Mouse (Mus musculus): ENCODE results near the gene Fut7. TPM values are rescaled to one million over a fixed set of nuclear protein-coding genes. Genes with fewer than 3 reads are reported as not detected.
A peak's percentile ranks its signal among the peaks of the same experiment; 100 is the strongest.

Fut7 gene
- polyA plus RNA-seq (2014; fragmentation: Nextera tagmentation; extraction: Ambion mirVana) = not detected in 2 replicates

DNA sequence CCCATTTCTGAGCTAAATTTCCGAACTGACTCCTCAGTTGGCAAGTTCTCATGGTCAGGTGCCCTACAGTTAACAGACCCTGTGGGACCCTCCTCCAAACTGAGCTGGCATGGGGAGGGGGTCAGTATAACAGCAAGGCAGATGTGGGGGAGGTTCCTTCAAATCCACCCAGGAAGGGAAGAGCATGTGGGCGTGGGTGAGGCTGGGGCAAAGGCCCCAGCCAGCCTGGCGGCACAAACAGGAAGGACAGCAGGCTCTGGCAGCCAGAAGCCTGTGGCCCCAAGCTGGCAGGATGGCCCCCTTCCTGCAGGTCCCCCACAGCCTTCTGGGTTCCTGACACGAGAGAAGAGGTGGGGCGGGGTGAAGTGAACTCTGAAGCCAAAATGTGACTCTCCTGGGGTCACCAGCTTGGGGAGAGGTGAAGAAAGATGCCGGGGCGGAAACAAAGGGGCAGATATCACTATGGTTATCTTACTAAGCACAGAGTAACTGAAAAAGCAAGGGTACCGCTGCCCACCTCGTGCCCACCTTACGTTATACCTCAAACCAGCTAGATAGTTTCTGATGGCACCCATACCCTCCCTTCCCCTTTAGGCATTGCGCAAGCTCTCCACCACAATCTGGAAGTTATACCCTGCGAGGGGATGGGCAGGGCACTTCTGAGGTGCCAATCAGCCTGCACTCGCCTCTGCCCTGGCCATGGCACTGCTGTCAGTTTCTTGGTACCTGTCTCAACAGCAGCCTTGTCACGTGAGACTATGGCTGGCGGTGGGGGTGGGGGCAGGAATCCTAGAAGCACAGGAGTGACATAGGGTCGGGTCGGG lies at the start of gene Fut7:
Gene Fut7, plus strand, starts transcription at position 681 of the 824 bp plus-strand sequence.
- 54% methylated on average over 17 of the region's 17 CpGs for WGBS
- no peak within 1 kb of the TSS for H3K27ac ChIP-seq (ENCODE audit: low read depth)
- TF ChIP-seq CTCF (IDR thresholded peaks at IDR 0.05; ENCODE audit: low read depth) = no peak
- DNase-seq (no peak), ATAC-seq (ENCODE audit: insufficient read depth) (no peak)
- H3K27me3 ChIP-seq (ENCODE audit: insufficient read depth, low read length) = peaks cover 27% of the 10 kb centered on the region
- H3K4me3 ChIP-seq (ENCODE audit: low read depth, low read length) = no peak within 1 kb of the TSS
- H3K4me2 ChIP-seq = no peak within 1 kb of the TSS
- no peak within 1 kb of the TSS for H3K9ac ChIP-seq
- no peaks in the 10 kb centered on the region for H3K9me3 ChIP-seq (ENCODE audit: low read depth, low read length)
- H3K36me3 ChIP-seq (ENCODE audit: insufficient read depth) = no peaks in the 10 kb centered on the region
- H3K4me1 ChIP-seq (ENCODE audit: insufficient read depth) = no peaks in the 10 kb centered on the region

DNA sequence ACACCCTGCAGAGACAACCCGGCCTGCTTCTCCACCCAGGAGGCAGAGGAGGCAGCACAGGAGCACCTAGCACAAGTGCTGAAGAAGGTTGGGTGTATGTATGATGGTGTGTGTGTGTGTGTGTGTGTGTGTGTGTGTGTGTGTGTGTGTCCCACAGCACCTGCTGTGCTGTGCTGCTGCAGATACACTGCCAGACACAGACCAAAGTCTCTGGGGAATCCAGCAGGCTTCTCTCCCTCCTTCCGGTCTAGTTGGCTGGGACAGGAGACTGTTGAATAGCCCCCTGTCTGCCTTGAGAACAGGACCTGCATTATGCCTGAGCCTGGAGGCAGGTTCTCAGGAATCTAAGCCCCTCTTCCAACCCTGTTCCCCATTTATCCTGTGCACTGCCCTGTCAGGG lies 49.6 kb upstream of the Fut7 start:
- Histone ChIP-seq H3K27me3 (ENCODE audit: insufficient read depth, low read length) (no peaks in the 10 kb centered on the region), H3K9ac (peak overlapping the region; percentile 72), H3K27ac (ENCODE audit: low read depth) (no peak overlapping the region), H3K4me2 (peak overlapping the region; percentile 95), H3K4me3 (ENCODE audit: low read depth, low read length) (peak overlapping the region; percentile 85), H3K9me3 (ENCODE audit: low read depth, low read length) (no peaks in the 10 kb centered on the region), H3K36me3 (ENCODE audit: insufficient read depth) (peaks cover 31% of the 10 kb centered on the region), H3K4me1 (ENCODE audit: insufficient read depth) (peaks cover 5% of the 10 kb centered on the region; the same call in 1 of the 2 replicates)
- ATAC-seq (ENCODE audit: insufficient read depth) (no peak), DNase-seq (no peak)
- no peak for TF ChIP-seq CTCF (IDR thresholded peaks at IDR 0.05; ENCODE audit: low read depth)
- 46% methylated on average over 2 of the region's 2 CpGs for WGBS

DNA sequence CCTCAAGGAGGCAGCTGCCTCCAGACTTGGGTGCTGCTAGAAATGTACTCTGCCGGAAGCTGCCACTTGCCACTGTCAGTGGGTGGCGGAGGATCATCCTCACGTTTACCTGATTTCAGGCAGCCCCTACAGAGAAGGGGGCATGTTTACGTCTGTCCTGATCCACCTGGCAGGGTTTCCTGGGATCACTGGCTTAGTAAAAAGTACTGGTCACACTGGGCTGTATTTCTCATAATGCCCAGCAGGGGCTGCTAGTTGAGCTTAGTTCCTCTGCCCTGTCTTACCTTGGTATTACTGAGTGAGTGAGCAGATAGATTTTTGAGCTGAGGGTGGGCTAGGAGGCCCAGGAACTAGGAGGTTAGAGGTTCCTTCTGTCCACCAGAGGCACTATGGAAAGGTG lies 46.5 kb upstream of the Fut7 start:
- WGBS = 52% methylated on average over 4 of the region's 4 CpGs
- Histone ChIP-seq H3K4me2 (no peak overlapping the region), H3K9ac (no peak overlapping the region), H3K4me1 (ENCODE audit: insufficient read depth) (peaks cover 5% of the 10 kb centered on the region; the same call in 1 of the 2 replicates), H3K9me3 (ENCODE audit: low read depth, low read length) (no peaks in the 10 kb centered on the region), H3K27ac (ENCODE audit: low read depth) (no peak overlapping the region), H3K36me3 (ENCODE audit: insufficient read depth) (peaks cover 31% of the 10 kb centered on the region), H3K4me3 (ENCODE audit: low read depth, low read length) (no peak overlapping the region), H3K27me3 (ENCODE audit: insufficient read depth, low read length) (no peaks in the 10 kb centered on the region)
- ATAC-seq (ENCODE audit: insufficient read depth) = no peak
- TF ChIP-seq CTCF (IDR thresholded peaks at IDR 0.05; ENCODE audit: low read depth) = peak; percentile 79
- peak; percentile 72 for DNase-seq

DNA sequence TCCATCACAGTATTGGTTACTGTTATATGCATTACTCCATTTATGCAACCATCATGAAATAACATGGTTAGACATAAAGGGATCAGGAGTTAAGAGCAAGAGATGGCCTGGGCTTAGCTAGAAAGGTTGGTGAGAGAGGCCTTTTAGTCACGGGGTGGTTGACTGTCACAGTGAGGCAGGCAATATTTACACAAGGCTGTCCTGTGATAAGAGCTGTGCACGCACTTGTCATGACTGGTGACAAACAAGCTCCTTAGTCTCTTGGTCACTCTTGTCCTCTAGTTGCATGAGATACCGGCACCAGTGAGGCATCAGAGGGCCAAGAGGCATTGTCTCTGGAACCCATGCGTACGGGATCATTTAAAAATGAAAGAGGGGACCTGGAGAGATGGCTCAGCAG lies 38.6 kb upstream of the Fut7 start:
- 48% methylated on average over 5 of the region's 5 CpGs for WGBS
- Histone ChIP-seq H3K4me1 (ENCODE audit: insufficient read depth) (no peaks in the 10 kb centered on the region), H3K4me3 (ENCODE audit: low read depth, low read length) (no peak overlapping the region), H3K27ac (ENCODE audit: low read depth) (no peak overlapping the region), H3K9ac (no peak overlapping the region), H3K9me3 (ENCODE audit: low read depth, low read length) (no peaks in the 10 kb centered on the region), H3K27me3 (ENCODE audit: insufficient read depth, low read length) (no peaks in the 10 kb centered on the region), H3K36me3 (ENCODE audit: insufficient read depth) (no peaks in the 10 kb centered on the region), H3K4me2 (no peak overlapping the region)
- no peak for DNase-seq
- ATAC-seq (ENCODE audit: insufficient read depth) = no peak
- no peak for TF ChIP-seq CTCF (IDR thresholded peaks at IDR 0.05; ENCODE audit: low read depth)

DNA sequence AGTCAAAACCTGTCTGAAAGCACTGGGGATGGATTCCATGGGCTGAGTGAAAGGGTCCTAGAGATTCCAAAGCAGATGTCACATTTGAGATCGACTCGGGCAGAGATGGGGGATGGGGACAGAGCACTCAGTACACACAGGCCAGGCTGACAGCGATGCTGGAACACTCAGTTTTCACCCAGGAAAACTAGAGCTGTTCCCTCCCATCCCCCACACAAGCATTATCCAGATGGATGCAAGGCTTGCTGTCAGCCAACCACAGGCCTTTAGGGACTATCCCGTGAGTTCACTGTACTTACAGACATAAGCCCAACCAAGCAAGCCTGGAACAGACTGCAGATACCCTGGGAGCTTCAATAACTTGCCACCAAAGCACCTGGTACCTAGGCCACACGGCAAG lies 31.8 kb upstream of the Fut7 start:
- WGBS = 46% methylated on average over 5 of the region's 5 CpGs
- Histone ChIP-seq H3K4me3 (ENCODE audit: low read depth, low read length) (no peak overlapping the region), H3K4me2 (no peak overlapping the region), H3K27ac (ENCODE audit: low read depth) (no peak overlapping the region), H3K9me3 (ENCODE audit: low read depth, low read length) (no peaks in the 10 kb centered on the region), H3K4me1 (ENCODE audit: insufficient read depth) (0 out of 2 replicates have a peak, but pooled peaks cover 8% of the 10 kb centered on the region), H3K9ac (no peak overlapping the region), H3K36me3 (ENCODE audit: insufficient read depth) (no peaks in the 10 kb centered on the region), H3K27me3 (ENCODE audit: insufficient read depth, low read length) (peaks cover 19% of the 10 kb centered on the region)
- DNase-seq = no peak
- no peak for TF ChIP-seq CTCF (IDR thresholded peaks at IDR 0.05; ENCODE audit: low read depth)
- no peak for ATAC-seq (ENCODE audit: insufficient read depth)

DNA sequence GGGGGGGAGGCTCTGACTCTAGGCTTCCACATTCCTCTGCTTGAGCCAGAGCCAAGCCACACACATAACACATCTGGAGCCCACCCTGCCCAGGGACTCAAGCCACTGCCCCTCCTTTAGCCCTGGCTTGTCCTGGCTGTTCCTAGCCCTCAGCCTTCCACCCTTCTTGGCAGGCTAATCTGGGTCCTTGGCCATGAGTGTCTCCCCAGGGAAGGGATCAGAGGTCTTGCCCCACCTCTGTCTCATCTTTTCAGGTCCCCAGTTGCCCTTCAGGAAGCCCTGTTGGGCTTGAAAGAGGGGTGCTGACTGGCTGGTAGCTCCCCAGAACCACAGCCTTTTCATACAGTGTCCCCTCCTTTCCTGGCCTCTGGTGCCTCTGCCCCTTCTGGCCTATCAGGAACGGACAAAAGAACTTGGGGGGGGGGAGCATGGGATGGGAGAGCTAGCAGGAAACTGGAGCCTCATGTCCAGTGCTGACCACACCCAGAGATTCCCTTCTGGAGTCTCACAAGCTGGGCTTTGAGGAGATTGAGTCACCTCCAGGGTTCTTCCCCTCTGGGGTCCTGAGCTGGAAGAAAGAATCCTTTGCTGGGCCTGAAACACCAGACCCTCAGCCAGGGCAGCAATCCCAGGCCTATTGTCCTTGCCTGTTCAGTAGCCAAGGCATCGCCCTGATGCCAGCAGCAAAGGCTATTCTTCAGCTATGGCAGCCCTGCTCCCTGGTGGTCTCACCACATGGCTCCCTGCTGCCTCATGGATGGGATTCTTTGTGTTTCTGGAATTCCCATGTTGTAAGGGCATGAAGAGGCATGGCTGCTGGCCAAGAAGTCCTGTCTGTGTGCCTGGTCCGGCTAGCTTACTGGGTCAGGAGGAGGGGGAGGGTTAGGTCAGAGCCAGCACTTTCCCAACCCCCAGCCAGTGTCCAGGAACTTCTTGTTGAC lies 28.5 kb upstream of the Fut7 start:
- peak; percentile 60; the same call in 1 of the 2 replicates for ATAC-seq (ENCODE audit: insufficient read depth)

More for the DNA sequence above, 28.5 kb upstream of the Fut7 start:
- Histone ChIP-seq H3K36me3 (ENCODE audit: insufficient read depth) (no peaks in the 10 kb centered on the region), H3K9ac (no peak overlapping the region), H3K27me3 (ENCODE audit: insufficient read depth, low read length) (peaks cover 47% of the 10 kb centered on the region), H3K4me2 (no peak overlapping the region), H3K4me3 (ENCODE audit: low read depth, low read length) (no peak overlapping the region), H3K4me1 (ENCODE audit: insufficient read depth) (0 out of 2 replicates have a peak, but pooled peaks cover 8% of the 10 kb centered on the region), H3K27ac (ENCODE audit: low read depth) (no peak overlapping the region), H3K9me3 (ENCODE audit: low read depth, low read length) (no peaks in the 10 kb centered on the region)
- DNase-seq = peak; percentile 39
- WGBS = 37% methylated on average over 3 of the region's 3 CpGs
- TF ChIP-seq CTCF (IDR thresholded peaks at IDR 0.05; ENCODE audit: low read depth) = no peak
